Mouse (Mus musculus) kidney, adult 2 months (tissue): ENCODE measurements at regions not wholly inside any gene's neighbourhood (a gene's known extent, or its start where the extent isn't known, plus 50 kb on each side); places are given as distances from the start of the nearest gene placed in this dataset.

Source experiments
- DNase-seq: peaks from one replicate; pipeline ENCODE4 v3.0.0; 2021
- H3K27ac ChIP-seq: fragments of 200-500 bp; 2 replicates; pipeline ENCODE4 v1.5.1; 2012; ENCODE audit warnings: low read depth, low read length, control low read depth, inconsistent platforms; ENCODE audit not compliant: insufficient read depth
- H3K27me3 ChIP-seq: fragments of 200-500 bp; replicated peaks from 2 replicates; pipeline ENCODE4 v1.6.1; 2012; ENCODE audit warnings: mild to moderate bottlenecking, moderate library complexity, low read length, inconsistent platforms; ENCODE audit not compliant: control insufficient read depth, insufficient read depth
- H3K36me3 ChIP-seq: fragments of 200-500 bp; 2 replicates; pipeline ENCODE4 v1.6.1; 2012; ENCODE audit warnings: mild to moderate bottlenecking, moderate library complexity, low read length, inconsistent platforms; ENCODE audit not compliant: control insufficient read depth, insufficient read depth
- H3K4me1 ChIP-seq: fragments of 200-500 bp; 2 replicates; pipeline ENCODE4 v1.6.1; 2011; ENCODE audit warnings: low read length; ENCODE audit not compliant: control insufficient read depth, insufficient read depth
- H3K4me3 ChIP-seq: fragments of 200-500 bp; 2 replicates; pipeline ENCODE4 v1.5.1; 2011; ENCODE audit warnings: mild to moderate bottlenecking, low read depth, low read length, control low read depth; ENCODE audit not compliant: insufficient read depth
- CTCF ChIP-seq: fragments of 200-500 bp; conservative IDR thresholded peaks from 2 replicates; pipeline ENCODE4 v1.5.1; 2011; ENCODE audit warnings: low read depth, mild to moderate bottlenecking, control low read depth, low read length, moderate library complexity, mixed read lengths; ENCODE audit not compliant: insufficient read depth, insufficient read length
- POLR2A ChIP-seq: fragments of 200-500 bp; IDR thresholded peaks from one replicate; pipeline ENCODE4 v1.6.1; 2011; ENCODE audit warnings: low read depth, low read length, control low read depth
- WGBS: fragments of 180-500 bp; shearing (Covaris S2); methylation state at CpG from one replicate; pipeline ENCODE4 v1.1.7; 2018; 5-methylcytosine and 5-hydroxymethylcytosine counted together

GRCm38 (mm10) chr9:73240188-73240587, 127.0 kb downstream of the Rsl24d1 start:
- WGBS = 45% methylated on average over 5 of the region's 5 CpGs
- H3K27me3 ChIP-seq = no peaks in the 10 kb centered on the region
- no peak for DNase-seq
- TF ChIP-seq POLR2A (no peak), CTCF (no peak)
- no peak overlapping the region for H3K27ac ChIP-seq
- no peaks in the 10 kb centered on the region for H3K4me1 ChIP-seq
- H3K4me3 ChIP-seq = no peak overlapping the region
- no peaks in the 10 kb centered on the region for H3K36me3 ChIP-seq

- no peaks in the 10 kb centered on the region for H3K27me3 ChIP-seq
- 53% methylated on average over 4 of the region's 4 CpGs for WGBS
Observed at GRCm38 (mm10) chr9:73242521-73243308, 129.5 kb downstream of the Rsl24d1 start.

GRCm38 (mm10) chr9:73244177-73244576, 131.0 kb downstream of the Rsl24d1 start:
- 74% methylated on average over 3 of the region's 3 CpGs for WGBS
- Histone ChIP-seq H3K36me3 (no peaks in the 10 kb centered on the region), H3K4me3 (no peak overlapping the region), H3K4me1 (no peaks in the 10 kb centered on the region), H3K27me3 (no peaks in the 10 kb centered on the region), H3K27ac (no peak overlapping the region)
- no peak for TF ChIP-seq POLR2A
- no peak for TF ChIP-seq CTCF
- DNase-seq = no peak

More at GRCm38 (mm10) chr9:73242521-73243308, 129.5 kb downstream of the Rsl24d1 start:
- DNase-seq = no peak
- TF ChIP-seq POLR2A (no peak), CTCF (no peak)
- H3K36me3 ChIP-seq = no peaks in the 10 kb centered on the region
- no peak overlapping the region for H3K4me3 ChIP-seq
- H3K4me1 ChIP-seq = no peaks in the 10 kb centered on the region
- no peak overlapping the region for H3K27ac ChIP-seq

GRCm38 (mm10) chr9:73245524-73245923, 132.3 kb downstream of the Rsl24d1 start:
- Histone ChIP-seq H3K36me3 (no peaks in the 10 kb centered on the region), H3K4me3 (no peak overlapping the region), H3K27me3 (no peaks in the 10 kb centered on the region), H3K4me1 (no peaks in the 10 kb centered on the region), H3K27ac (no peak overlapping the region)
- no peak for DNase-seq
- 48% methylated on average over 7 of the region's 7 CpGs for WGBS
- TF ChIP-seq CTCF (no peak), POLR2A (no peak)

- no peaks in the 10 kb centered on the region for H3K27me3 ChIP-seq
- DNase-seq = no peak
- no peaks in the 10 kb centered on the region for H3K4me1 ChIP-seq
- WGBS = 74% methylated on average over 9 of the region's 9 CpGs
- H3K36me3 ChIP-seq = no peaks in the 10 kb centered on the region
- TF ChIP-seq CTCF (no peak), POLR2A (no peak)
- no peak overlapping the region for H3K4me3 ChIP-seq
- H3K27ac ChIP-seq = no peak overlapping the region
Observed at GRCm38 (mm10) chr9:73258171-73258570, 144.9 kb downstream of the Rsl24d1 start.

GRCm38 (mm10) chr9:73258640-73259039, 145.4 kb downstream of the Rsl24d1 start:
- Histone ChIP-seq H3K4me1 (no peaks in the 10 kb centered on the region), H3K27me3 (no peaks in the 10 kb centered on the region), H3K4me3 (no peak overlapping the region), H3K27ac (no peak overlapping the region), H3K36me3 (no peaks in the 10 kb centered on the region)
- no peak for TF ChIP-seq POLR2A
- TF ChIP-seq CTCF = no peak
- no peak for DNase-seq
- 90% methylated on average over 8 of the region's 8 CpGs for WGBS

- H3K27ac ChIP-seq = no peak overlapping the region
Observed at GRCm38 (mm10) chr9:73262711-73263110, 149.5 kb downstream of the Rsl24d1 start.

More at GRCm38 (mm10) chr9:73262711-73263110, 149.5 kb downstream of the Rsl24d1 start:
- Histone ChIP-seq H3K4me1 (no peaks in the 10 kb centered on the region), H3K36me3 (no peaks in the 10 kb centered on the region), H3K27me3 (no peaks in the 10 kb centered on the region; the same call in 1 of the 2 replicates), H3K4me3 (no peak overlapping the region)
- DNase-seq = no peak
- no peak for TF ChIP-seq CTCF
- TF ChIP-seq POLR2A = no peak
- WGBS = 46% methylated on average over 5 of the region's 5 CpGs
